Mouse (Mus musculus) erythroblast, embryonic 14.5 days (primary cell): ENCODE results near the gene Ubl3.

Experiments used
- GATA1 ChIP-seq: IDR thresholded peaks from 2 replicates; pipeline ENCODE4 v1.6.1; 2012; ENCODE audit warnings: low read length, inconsistent platforms, mixed read lengths
- TAL1 ChIP-seq: IDR thresholded peaks from 3 replicates; pipeline ENCODE4 v1.6.1; 2012; ENCODE audit warnings: low read length, inconsistent platforms, mixed read lengths

GRCm38 (mm10) chr5:148488891-148489723 lies 63.5 kb downstream of the Ubl3 start:
- TF ChIP-seq TAL1 (no peak), GATA1 (no peak)
